Mouse (Mus musculus) heart, embryonic 15.5 days (tissue): ENCODE data around the gene Col23a1. TPM values are rescaled to one million over a fixed set of nuclear protein-coding genes. Genes with fewer than 3 reads are reported as not detected.

ENCODE experiments used
- ATAC-seq: fragments of 200-750 bp; cut with Nextera tagmentation; replicated peaks from 2 replicates; pipeline ENCODE4 v1.8.0; 2017; ENCODE audit warnings: low read depth, moderate TSS enrichment; ENCODE audit not compliant: insufficient number of reproducible peaks, insufficient read depth, low FRiP score
- H3K27ac ChIP-seq: fragments of 300-500 bp; sonication (generic); 2 replicates; pipeline ENCODE4 v1.5.1; 2015; ENCODE audit warnings: mild to moderate bottlenecking, inconsistent platforms
- H3K27me3 ChIP-seq: fragments of 300-500 bp; sonication (generic); 2 replicates; pipeline ENCODE4 v1.6.1; 2015; ENCODE audit warnings: inconsistent platforms
- H3K36me3 ChIP-seq: fragments of 300-500 bp; sonication (generic); 2 replicates; pipeline ENCODE4 v1.6.1; 2015; ENCODE audit warnings: mild to moderate bottlenecking, inconsistent platforms
- H3K4me1 ChIP-seq: fragments of 300-500 bp; sonication (generic); replicated peaks from 2 replicates; pipeline ENCODE4 v1.6.1; 2015; ENCODE audit warnings: inconsistent platforms
- H3K4me2 ChIP-seq: fragments of 300-500 bp; sonication (generic); 2 replicates; pipeline ENCODE4 v1.6.1; 2015; ENCODE audit warnings: inconsistent platforms, mild to moderate bottlenecking, moderate library complexity
- H3K4me3 ChIP-seq: fragments of 300-500 bp; sonication (generic); 2 replicates; pipeline ENCODE4 v1.5.1; 2015; ENCODE audit warnings: mild to moderate bottlenecking, inconsistent platforms
- H3K9ac ChIP-seq: fragments of 300-500 bp; sonication (generic); 2 replicates; pipeline ENCODE4 v1.6.1; 2015; ENCODE audit warnings: mild to moderate bottlenecking, inconsistent platforms
- H3K9me3 ChIP-seq: fragments of 300-500 bp; sonication (generic); replicated peaks from 2 replicates; pipeline ENCODE4 v1.6.1; 2016; ENCODE audit warnings: inconsistent platforms
- WGBS: fragments of 180-500 bp; shearing (Covaris S2); methylation state at CpG from one replicate; pipeline ENCODE4 v1.1.7; 2015; ENCODE audit warnings: mixed read lengths; 5-methylcytosine and 5-hydroxymethylcytosine counted together
- polyA plus RNA-seq: library from polyadenylated mRNA; unstranded; fragments of >200 nt; fragmentation: Nextera tagmentation; extraction: Ambion mirVana; gene quantifications from 2 replicates; pipeline ENCODE4 v1.2.1, GENCODE M21; 2015

Gene Col23a1
- polyA plus RNA-seq, 1 experiment from 2014 or later = 7.2 TPM

- Histone ChIP-seq H3K9me3 (no peaks in the 10 kb centered on the region), H3K27ac (no peak overlapping the region), H3K4me1 (peaks cover 7% of the 10 kb centered on the region), H3K4me2 (no peak overlapping the region), H3K27me3 (peaks cover 18% of the 10 kb centered on the region), H3K9ac (no peak overlapping the region), H3K4me3 (no peak overlapping the region), H3K36me3 (no peaks in the 10 kb centered on the region)
- 22% methylated on average over 10 of the region's 10 CpGs for WGBS
- ATAC-seq = no peak
These were observed 196.2 kb downstream of the Col23a1 start for GRCm38 (mm10) chr11:51485775-51486464.

GRCm38 (mm10) chr11:51488813-51489212 lies 199.1 kb downstream of the Col23a1 start:
- Histone ChIP-seq H3K9me3 (no peaks in the 10 kb centered on the region), H3K4me1 (peaks cover 7% of the 10 kb centered on the region), H3K36me3 (no peaks in the 10 kb centered on the region), H3K4me2 (no peak overlapping the region), H3K4me3 (no peak overlapping the region), H3K27ac (no peak overlapping the region), H3K9ac (no peak overlapping the region), H3K27me3 (peaks cover 24% of the 10 kb centered on the region)
- 64% methylated on average over 9 of the region's 9 CpGs for WGBS
- ATAC-seq = no peak

- H3K27ac ChIP-seq = no peak overlapping the region
- H3K9ac ChIP-seq = no peak overlapping the region
- peaks cover 4% of the 10 kb centered on the region; the same call in 1 of the 2 replicates for H3K4me1 ChIP-seq
- H3K4me3 ChIP-seq = no peak overlapping the region
- H3K27me3 ChIP-seq = peaks cover 17% of the 10 kb centered on the region
- ATAC-seq = no peak
- H3K36me3 ChIP-seq = no peaks in the 10 kb centered on the region
- no peak overlapping the region for H3K4me2 ChIP-seq
- 54% methylated on average over 4 of the region's 4 CpGs for WGBS
- H3K9me3 ChIP-seq = no peaks in the 10 kb centered on the region
These were observed 203.7 kb downstream of the Col23a1 start for GRCm38 (mm10) chr11:51493421-51493820.

- H3K4me3 ChIP-seq = no peak overlapping the region
- H3K9me3 ChIP-seq = no peaks in the 10 kb centered on the region
- no peaks in the 10 kb centered on the region for H3K36me3 ChIP-seq
- peaks cover 4% of the 10 kb centered on the region; the same call in 1 of the 2 replicates for H3K4me1 ChIP-seq
- H3K9ac ChIP-seq = no peak overlapping the region
- H3K27me3 ChIP-seq = peaks cover 21% of the 10 kb centered on the region; the same call in 1 of the 2 replicates
- no peak for ATAC-seq
- no peak overlapping the region for H3K27ac ChIP-seq
- 27% methylated on average over 5 of the region's 5 CpGs for WGBS
- no peak overlapping the region for H3K4me2 ChIP-seq
These were observed 204.5 kb downstream of the Col23a1 start for GRCm38 (mm10) chr11:51494178-51494577.

- Histone ChIP-seq H3K4me2 (no peak overlapping the region), H3K27me3 (peaks cover 13% of the 10 kb centered on the region), H3K36me3 (no peaks in the 10 kb centered on the region), H3K9ac (no peak overlapping the region), H3K4me3 (no peak overlapping the region), H3K9me3 (no peaks in the 10 kb centered on the region), H3K27ac (no peak overlapping the region), H3K4me1 (no peaks in the 10 kb centered on the region; the same call in 1 of the 2 replicates)
- ATAC-seq = no peak
These were observed 210.1 kb downstream of the Col23a1 start for GRCm38 (mm10) chr11:51499776-51500175.

- no peak for ATAC-seq
- H3K27ac ChIP-seq = no peak overlapping the region
These were observed 212.7 kb downstream of the Col23a1 start for GRCm38 (mm10) chr11:51502431-51502851.

GRCm38 (mm10) chr11:51504946-51505345 lies 215.2 kb downstream of the Col23a1 start:
- Histone ChIP-seq H3K4me1 (peaks cover 3% of the 10 kb centered on the region; the same call in 1 of the 2 replicates), H3K27me3 (peaks cover 4% of the 10 kb centered on the region), H3K27ac (no peak overlapping the region), H3K9ac (no peak overlapping the region), H3K9me3 (no peaks in the 10 kb centered on the region), H3K4me3 (no peak overlapping the region), H3K36me3 (no peaks in the 10 kb centered on the region), H3K4me2 (no peak overlapping the region)
- ATAC-seq = no peak
- 18% methylated on average over 3 of the region's 3 CpGs for WGBS

More at GRCm38 (mm10) chr11:51502431-51502851, 212.7 kb downstream of the Col23a1 start:
- H3K27me3 ChIP-seq = peaks cover 10% of the 10 kb centered on the region
- no peak overlapping the region for H3K9ac ChIP-seq
- 52% methylated on average over 10 of the region's 10 CpGs for WGBS
- no peak overlapping the region for H3K4me2 ChIP-seq
- H3K36me3 ChIP-seq = no peaks in the 10 kb centered on the region
- H3K9me3 ChIP-seq = no peaks in the 10 kb centered on the region
- H3K4me3 ChIP-seq = no peak overlapping the region
- H3K4me1 ChIP-seq = peaks cover 3% of the 10 kb centered on the region; the same call in 1 of the 2 replicates

- H3K9me3 ChIP-seq = no peaks in the 10 kb centered on the region
- H3K27me3 ChIP-seq = no peaks in the 10 kb centered on the region; the same call in 1 of the 2 replicates
- 37% methylated on average over 6 of the region's 6 CpGs for whole genome bisulfite sequencing
- no peak overlapping the region for H3K27ac ChIP-seq
- H3K36me3 ChIP-seq = no peaks in the 10 kb centered on the region
- H3K4me2 ChIP-seq = no peak overlapping the region
- no peak for ATAC-seq
- no peak overlapping the region for H3K9ac ChIP-seq
- no peak overlapping the region for H3K4me3 ChIP-seq
- H3K4me1 ChIP-seq = peaks cover 3% of the 10 kb centered on the region; the same call in 1 of the 2 replicates
These were observed 218.3 kb downstream of the Col23a1 start for GRCm38 (mm10) chr11:51508053-51508452.

- no peak overlapping the region for H3K4me3 ChIP-seq
- H3K4me1 ChIP-seq = peaks cover 3% of the 10 kb centered on the region; the same call in 1 of the 2 replicates
- H3K4me2 ChIP-seq = no peak overlapping the region
- ATAC-seq = no peak
- no peaks in the 10 kb centered on the region for H3K27me3 ChIP-seq
- no peak overlapping the region for H3K27ac ChIP-seq
- no peaks in the 10 kb centered on the region for H3K36me3 ChIP-seq
- no peaks in the 10 kb centered on the region for H3K9me3 ChIP-seq
- WGBS = 86% methylated on average over 5 of the region's 5 CpGs
- no peak overlapping the region for H3K9ac ChIP-seq
These were observed 219.5 kb downstream of the Col23a1 start for GRCm38 (mm10) chr11:51509211-51509610.

GRCm38 (mm10) chr11:51513019-51513418 lies 223.3 kb downstream of the Col23a1 start:
- Histone ChIP-seq H3K9me3 (no peaks in the 10 kb centered on the region), H3K9ac (no peak overlapping the region), H3K4me2 (no peak overlapping the region), H3K4me3 (no peak overlapping the region), H3K4me1 (no peaks in the 10 kb centered on the region), H3K27ac (no peak overlapping the region), H3K36me3 (no peaks in the 10 kb centered on the region), H3K27me3 (peaks cover 5% of the 10 kb centered on the region; the same call in 1 of the 2 replicates)
- ATAC-seq = no peak
- 70% methylated on average over 6 of the region's 6 CpGs for WGBS

GRCm38 (mm10) chr11:51515346-51515745 lies 225.6 kb downstream of the Col23a1 start:
- no peak overlapping the region for H3K4me2 ChIP-seq

GRCm38 (mm10) chr11:51518100-51518499 lies 228.4 kb downstream of the Col23a1 start:
- Histone ChIP-seq H3K4me2 (no peak overlapping the region), H3K27me3 (peaks cover 5% of the 10 kb centered on the region; the same call in 1 of the 2 replicates), H3K4me3 (no peak overlapping the region), H3K27ac (no peak overlapping the region), H3K9ac (no peak overlapping the region), H3K4me1 (no peaks in the 10 kb centered on the region), H3K9me3 (no peaks in the 10 kb centered on the region), H3K36me3 (no peaks in the 10 kb centered on the region)
- 88% methylated on average over 3 of the region's 3 CpGs for WGBS
- no peak for ATAC-seq

More at GRCm38 (mm10) chr11:51515346-51515745, 225.6 kb downstream of the Col23a1 start:
- Histone ChIP-seq H3K9ac (no peak overlapping the region), H3K27ac (no peak overlapping the region), H3K36me3 (no peaks in the 10 kb centered on the region), H3K9me3 (no peaks in the 10 kb centered on the region), H3K27me3 (peaks cover 5% of the 10 kb centered on the region; the same call in 1 of the 2 replicates), H3K4me3 (no peak overlapping the region), H3K4me1 (no peaks in the 10 kb centered on the region)
- no peak for ATAC-seq
- 81% methylated on average over 11 of the region's 11 CpGs for WGBS
